Mouse (Mus musculus): ENCODE measurements at regions not wholly inside any gene's neighbourhood (a gene's known extent, or its start where the extent isn't known, plus 50 kb on each side); places are given as distances from the start of the nearest gene placed in this dataset.
A peak's percentile ranks its signal among the peaks of the same experiment; 100 is the strongest.

DNA sequence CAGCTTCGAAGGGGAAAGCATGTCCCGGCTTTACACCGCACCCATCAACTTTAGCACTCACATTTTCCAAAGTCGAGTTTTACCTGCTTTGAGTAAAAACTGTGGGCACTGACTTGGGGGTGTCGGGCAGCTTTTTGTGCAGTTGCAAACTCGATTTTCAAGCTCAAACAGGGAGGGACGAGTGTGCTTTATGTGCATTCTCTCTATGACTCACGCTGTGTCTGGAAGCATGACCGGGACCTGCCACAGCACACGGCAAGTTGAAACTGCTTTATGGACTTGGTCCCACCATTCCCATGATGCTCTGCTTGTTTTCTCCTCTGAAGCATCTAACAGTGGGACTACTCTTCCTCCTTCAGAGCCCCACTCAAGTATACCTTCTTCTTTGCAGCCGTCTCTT, 174.8 kb downstream of the Sox2 start:
- Histone ChIP-seq H3K9ac (no peak overlapping the region), H3K27ac (replicated peaks) (no peak overlapping the region), H3K4me3 (no peak overlapping the region), H3K9me3 (no peaks in the 10 kb centered on the region), H3K4me2 (no peak overlapping the region), H3K4me1 (replicated peaks) (no peaks in the 10 kb centered on the region), H3K27me3 (no peaks in the 10 kb centered on the region), H3K36me3 (no peaks in the 10 kb centered on the region)
- 85% methylated on average over 11 of the region's 11 CpGs for WGBS
- no peak for ATAC-seq (ENCODE audit: low FRiP score, low read depth)

DNA sequence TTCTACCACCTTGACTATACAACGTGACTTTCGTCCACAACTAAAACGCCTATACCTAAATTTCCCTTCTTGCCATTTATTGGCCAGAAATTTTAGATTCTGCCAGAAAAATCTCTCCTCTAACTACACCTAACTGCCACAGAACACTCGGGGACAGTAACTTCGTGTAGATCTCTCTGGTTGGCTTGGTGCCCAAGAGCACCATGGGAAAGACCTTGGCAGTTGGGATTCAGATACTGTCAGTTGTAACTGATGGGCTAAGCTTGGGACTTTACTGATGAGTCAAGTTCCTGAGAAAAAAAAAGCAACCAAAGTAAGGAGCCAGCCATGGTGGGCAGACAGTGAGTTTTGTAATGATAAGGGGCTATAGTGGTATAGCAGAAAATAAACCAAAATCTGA, 176.2 kb downstream of the Sox2 start:
- WGBS = 88% methylated on average over 5 of the region's 5 CpGs
- Histone ChIP-seq H3K27me3 (no peaks in the 10 kb centered on the region), H3K27ac (replicated peaks) (no peak overlapping the region), H3K9me3 (no peaks in the 10 kb centered on the region), H3K9ac (no peak overlapping the region), H3K4me2 (no peak overlapping the region), H3K4me1 (replicated peaks) (no peaks in the 10 kb centered on the region), H3K4me3 (no peak overlapping the region), H3K36me3 (no peaks in the 10 kb centered on the region)
- ATAC-seq (ENCODE audit: low FRiP score, low read depth) = no peak

DNA sequence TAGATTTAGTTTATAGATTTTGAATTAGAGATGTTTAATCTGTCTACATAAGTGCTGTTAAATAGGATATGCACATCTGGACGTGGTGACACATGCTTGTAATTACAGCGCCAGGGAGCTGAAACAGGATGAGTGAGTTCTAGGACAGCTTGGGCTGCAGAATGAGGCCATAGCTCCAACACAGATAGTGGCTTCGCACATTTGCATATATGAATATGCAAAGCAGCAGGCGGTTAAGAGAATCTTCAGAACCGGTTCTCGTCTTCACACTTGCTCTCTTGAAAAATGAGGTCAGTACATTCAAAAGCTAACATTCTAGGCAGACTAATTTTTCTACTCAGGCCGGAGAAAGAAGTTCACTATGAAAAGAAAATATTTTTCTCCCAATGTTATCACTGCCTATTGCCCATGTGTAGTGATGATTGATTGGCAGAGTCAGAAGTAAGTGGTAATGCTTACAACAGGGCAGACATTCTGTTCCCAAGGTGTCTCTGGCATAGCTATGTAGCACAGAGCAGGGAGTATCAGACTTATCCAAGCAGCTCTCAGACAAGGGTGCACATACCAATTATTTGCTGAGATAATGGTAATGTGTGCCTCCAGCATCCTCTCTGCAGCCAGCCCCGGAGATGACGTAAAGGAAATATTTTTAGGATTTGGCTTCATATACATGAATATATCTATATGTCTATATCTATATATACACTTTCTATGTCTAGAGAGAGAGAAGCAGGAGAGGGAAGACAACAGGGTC, 178.4 kb downstream of the Sox2 start:
- Histone ChIP-seq H3K9ac (no peak overlapping the region), H3K27ac (replicated peaks) (no peak overlapping the region), H3K9me3 (no peaks in the 10 kb centered on the region), H3K4me3 (no peak overlapping the region), H3K27me3 (no peaks in the 10 kb centered on the region), H3K36me3 (no peaks in the 10 kb centered on the region), H3K4me2 (no peak overlapping the region), H3K4me1 (replicated peaks) (no peaks in the 10 kb centered on the region)
- 0 out of 2 replicates have a peak, but pooled peaks have one; percentile 34 for ATAC-seq (ENCODE audit: low FRiP score, low read depth)
- WGBS = 43% methylated on average over 9 of the region's 9 CpGs

DNA sequence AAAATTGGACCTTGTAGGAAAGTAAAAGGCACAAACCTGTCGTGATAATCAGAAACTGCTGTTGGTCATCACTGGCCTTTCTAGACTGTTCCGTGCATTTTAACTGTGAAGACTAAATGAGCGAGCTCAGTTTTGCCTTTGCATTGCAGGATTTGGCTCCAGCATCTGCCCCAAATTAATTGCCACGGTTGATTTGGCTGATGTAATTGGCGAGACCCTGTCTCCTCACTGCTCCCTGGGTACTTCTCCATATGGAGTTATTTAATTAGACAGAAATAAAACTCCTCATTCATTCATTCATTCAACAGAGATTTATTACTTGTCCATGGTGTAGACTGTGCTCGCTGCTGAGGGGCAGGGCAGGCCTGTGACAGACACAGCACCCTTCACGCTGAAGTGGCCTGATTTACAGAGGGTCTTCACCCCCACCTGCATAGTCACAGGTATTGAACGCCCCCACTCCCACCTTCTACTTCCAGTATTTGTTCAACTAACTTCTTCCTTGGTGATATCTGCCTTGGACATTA, 186.6 kb downstream of the Sox2 start:
- no peaks in the 10 kb centered on the region for H3K36me3 ChIP-seq
- H3K9me3 ChIP-seq = no peaks in the 10 kb centered on the region
- no peak overlapping the region for H3K27ac ChIP-seq (replicated peaks)
- WGBS = 56% methylated on average over 8 of the region's 8 CpGs
- no peak overlapping the region for H3K4me3 ChIP-seq
- no peak overlapping the region for H3K4me2 ChIP-seq
- H3K9ac ChIP-seq = no peak overlapping the region
- no peaks in the 10 kb centered on the region; the same call in 1 of the 2 replicates for H3K27me3 ChIP-seq
- 0 out of 2 replicates have a peak, but pooled peaks have one; percentile 61 for ATAC-seq (ENCODE audit: low FRiP score, low read depth)
- H3K4me1 ChIP-seq (replicated peaks) = peaks cover 16% of the 10 kb centered on the region

DNA sequence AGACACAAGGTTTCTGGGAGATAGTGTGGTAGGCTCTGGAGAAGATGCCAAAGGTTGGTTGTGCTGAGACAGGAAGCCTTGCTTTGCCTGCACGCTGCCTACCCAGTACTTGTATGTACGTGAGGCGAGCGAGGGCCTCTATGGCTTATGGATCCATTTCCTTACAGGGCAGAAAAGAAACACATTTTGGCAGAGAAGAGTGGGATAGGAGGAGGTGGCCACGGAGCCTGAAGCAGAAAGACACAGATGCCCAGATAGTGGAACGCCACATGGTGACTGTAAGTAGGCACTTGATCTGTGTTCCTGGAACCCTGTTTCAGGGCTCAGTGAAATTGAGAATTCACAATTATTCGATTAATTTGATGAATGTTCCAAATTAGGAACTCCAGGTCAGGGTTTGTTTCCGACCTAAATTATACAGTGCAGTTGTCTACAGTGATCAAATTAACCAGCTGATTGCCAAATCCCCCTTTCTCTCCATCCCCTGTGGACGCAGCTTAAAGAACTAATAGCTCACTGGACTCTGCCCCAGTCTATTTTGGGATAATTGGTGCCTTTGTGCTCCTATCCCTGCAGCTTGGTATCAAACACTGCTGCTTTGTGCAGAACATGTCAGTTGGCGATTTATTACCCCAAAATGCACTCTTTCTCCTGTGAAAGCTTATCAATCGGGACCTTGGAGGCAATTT, 187.6 kb downstream of the Sox2 start:
- WGBS = 58% methylated on average over 11 of the region's 11 CpGs
- Histone ChIP-seq H3K4me3 (no peak overlapping the region), H3K4me2 (no peak overlapping the region; the same call in 1 of the 2 replicates), H3K4me1 (replicated peaks) (peaks cover 16% of the 10 kb centered on the region), H3K27ac (replicated peaks) (no peak overlapping the region), H3K27me3 (no peaks in the 10 kb centered on the region; the same call in 1 of the 2 replicates), H3K9me3 (no peaks in the 10 kb centered on the region), H3K36me3 (no peaks in the 10 kb centered on the region), H3K9ac (no peak overlapping the region)
- 0 out of 2 replicates have a peak, but pooled peaks have one; percentile 45 for ATAC-seq (ENCODE audit: low FRiP score, low read depth)

DNA sequence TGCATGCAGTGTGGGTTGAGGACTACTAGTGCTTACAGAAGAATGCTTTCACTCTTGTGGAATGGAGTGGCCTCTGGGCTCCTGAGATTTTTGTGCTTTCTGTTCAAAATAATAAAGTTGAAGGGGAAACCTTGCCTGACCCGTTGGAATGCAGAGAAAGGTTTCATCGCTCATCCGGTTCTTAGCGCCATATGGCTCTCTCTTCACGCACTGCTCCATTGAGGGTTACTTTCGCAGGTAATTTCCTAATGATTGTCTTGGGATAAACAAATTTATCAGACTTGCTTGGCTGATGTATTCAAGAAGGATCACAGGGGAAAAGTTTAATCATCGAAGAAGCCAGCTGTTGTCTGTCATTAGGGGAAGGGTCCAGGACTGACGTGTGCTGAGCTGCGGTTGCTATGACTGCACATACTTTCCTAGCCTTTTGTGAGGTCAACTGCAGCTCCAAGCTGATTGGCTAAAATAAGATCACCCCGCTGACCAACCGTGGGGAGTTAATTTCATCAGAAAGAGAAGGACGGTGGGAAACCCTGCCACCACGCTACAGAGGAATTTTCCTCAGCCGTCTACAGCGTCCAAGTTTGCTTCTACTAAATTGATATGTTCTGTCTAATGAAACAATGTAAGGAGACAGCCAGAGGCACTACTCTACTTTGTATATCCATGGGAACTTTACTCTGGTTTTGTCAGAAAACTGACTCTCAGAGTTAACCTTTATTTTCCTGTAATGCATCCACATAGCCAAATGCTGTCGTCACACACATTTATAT, 210.9 kb downstream of the Sox2 start:
- Histone ChIP-seq H3K27ac (replicated peaks) (no peak overlapping the region), H3K4me2 (peak overlapping the region; percentile 2; the same call in 1 of the 2 replicates), H3K36me3 (no peaks in the 10 kb centered on the region), H3K27me3 (no peaks in the 10 kb centered on the region), H3K4me1 (replicated peaks) (peaks cover 14% of the 10 kb centered on the region), H3K9me3 (no peaks in the 10 kb centered on the region), H3K9ac (no peak overlapping the region), H3K4me3 (no peak overlapping the region)
- 38% methylated on average over 16 of the region's 16 CpGs for WGBS
- ATAC-seq (ENCODE audit: low FRiP score, low read depth) = peak; percentile 75; the same call in 1 of the 2 replicates

DNA sequence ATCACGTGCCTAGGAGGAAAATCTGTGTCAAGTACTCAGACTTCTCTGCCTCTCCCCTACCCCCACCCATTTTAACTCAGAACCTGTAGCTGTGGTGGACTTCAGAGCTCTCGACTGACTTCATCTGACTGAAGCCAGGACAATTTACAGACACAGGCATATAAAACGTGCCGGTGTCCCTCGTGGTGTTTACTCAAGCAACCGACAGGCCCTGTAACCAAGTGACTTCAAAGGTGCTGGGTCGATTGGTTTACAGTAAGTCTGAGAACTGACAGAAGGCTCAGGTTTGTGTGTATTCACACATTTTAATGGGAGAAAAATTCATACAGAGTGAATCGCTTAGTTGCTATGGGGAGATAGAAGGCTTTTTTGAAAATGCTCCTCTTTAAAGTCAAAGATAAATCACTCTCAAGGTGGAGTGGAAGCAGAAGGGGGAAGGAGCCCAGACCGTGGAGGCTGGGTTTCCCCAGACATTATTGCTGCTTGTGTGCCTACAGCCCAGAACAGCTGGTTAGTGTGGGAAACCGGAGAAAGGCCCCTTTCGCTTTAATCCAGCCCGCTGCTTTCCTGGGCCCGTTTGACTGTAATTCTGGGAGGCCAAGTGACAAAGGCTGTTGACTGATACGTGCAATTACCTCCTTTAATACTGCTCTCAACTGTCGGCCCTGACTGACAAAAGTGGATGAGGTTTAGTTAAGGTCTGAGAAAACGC, 218.6 kb downstream of the Sox2 start:
- no peak for ATAC-seq (ENCODE audit: low FRiP score, low read depth)
- Histone ChIP-seq H3K27ac (replicated peaks) (no peak overlapping the region), H3K36me3 (no peaks in the 10 kb centered on the region), H3K4me1 (replicated peaks) (no peaks in the 10 kb centered on the region; the same call in 1 of the 2 replicates), H3K9me3 (no peaks in the 10 kb centered on the region), H3K4me3 (no peak overlapping the region), H3K27me3 (no peaks in the 10 kb centered on the region), H3K4me2 (no peak overlapping the region), H3K9ac (no peak overlapping the region)
- WGBS = 43% methylated on average over 16 of the region's 16 CpGs

DNA sequence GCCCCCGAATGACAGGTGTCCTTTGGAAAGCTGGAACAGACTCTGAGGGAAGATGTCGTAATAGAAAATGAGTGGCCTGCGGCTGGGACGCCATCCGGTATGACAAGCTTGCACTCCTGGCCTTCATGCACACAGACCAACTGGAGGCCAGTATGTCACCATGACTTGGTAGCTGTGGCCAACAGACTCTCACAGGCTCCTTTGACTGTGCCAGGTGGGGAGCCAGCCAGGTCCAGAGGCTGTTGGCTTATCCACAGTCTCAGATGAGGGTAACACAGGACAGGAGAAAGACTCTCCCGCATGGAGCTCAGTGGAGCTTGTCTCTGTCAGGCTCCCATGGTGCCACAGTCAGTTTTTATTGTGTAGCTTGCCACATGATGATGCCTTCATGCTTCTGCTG, 219.7 kb downstream of the Sox2 start:
- no peak overlapping the region for H3K27ac ChIP-seq (replicated peaks)
- no peaks in the 10 kb centered on the region; the same call in 1 of the 2 replicates for H3K4me1 ChIP-seq (replicated peaks)
- H3K27me3 ChIP-seq = no peaks in the 10 kb centered on the region
- no peaks in the 10 kb centered on the region for H3K36me3 ChIP-seq
- no peak overlapping the region for H3K4me3 ChIP-seq
- no peak for ATAC-seq (ENCODE audit: low FRiP score, low read depth)
- WGBS = 83% methylated on average over 6 of the region's 6 CpGs
- H3K4me2 ChIP-seq = no peak overlapping the region
- H3K9ac ChIP-seq = no peak overlapping the region
- no peaks in the 10 kb centered on the region for H3K9me3 ChIP-seq

DNA sequence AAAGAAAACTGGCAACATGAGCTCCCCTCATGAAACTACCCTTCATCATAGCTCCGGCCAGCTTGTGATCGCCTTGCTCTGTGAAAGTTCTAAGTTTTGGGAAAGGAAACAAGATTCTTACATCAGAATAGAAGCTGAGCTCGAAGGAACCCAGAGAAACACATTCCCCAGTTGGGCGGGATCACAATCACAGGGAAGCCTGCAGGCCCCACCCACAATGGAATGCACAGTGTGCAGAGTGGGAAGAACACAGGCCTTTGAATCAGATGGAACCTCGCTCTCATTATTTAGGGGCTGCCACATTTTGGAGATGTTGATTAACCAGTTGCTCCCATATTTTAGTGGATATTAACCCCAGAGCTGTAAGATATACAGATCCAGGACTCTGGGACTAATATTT, 234.9 kb downstream of the Sox2 start:
- H3K27me3 ChIP-seq = no peaks in the 10 kb centered on the region
- no peaks in the 10 kb centered on the region for H3K4me1 ChIP-seq (replicated peaks)
- no peaks in the 10 kb centered on the region for H3K36me3 ChIP-seq
- H3K4me2 ChIP-seq = no peak overlapping the region
- H3K27ac ChIP-seq (replicated peaks) = no peak overlapping the region
- no peak for ATAC-seq (ENCODE audit: low FRiP score, low read depth)
- no peak overlapping the region for H3K4me3 ChIP-seq
- H3K9me3 ChIP-seq = no peaks in the 10 kb centered on the region
- WGBS = 91% methylated on average over 5 of the region's 5 CpGs
- H3K9ac ChIP-seq = no peak overlapping the region

DNA sequence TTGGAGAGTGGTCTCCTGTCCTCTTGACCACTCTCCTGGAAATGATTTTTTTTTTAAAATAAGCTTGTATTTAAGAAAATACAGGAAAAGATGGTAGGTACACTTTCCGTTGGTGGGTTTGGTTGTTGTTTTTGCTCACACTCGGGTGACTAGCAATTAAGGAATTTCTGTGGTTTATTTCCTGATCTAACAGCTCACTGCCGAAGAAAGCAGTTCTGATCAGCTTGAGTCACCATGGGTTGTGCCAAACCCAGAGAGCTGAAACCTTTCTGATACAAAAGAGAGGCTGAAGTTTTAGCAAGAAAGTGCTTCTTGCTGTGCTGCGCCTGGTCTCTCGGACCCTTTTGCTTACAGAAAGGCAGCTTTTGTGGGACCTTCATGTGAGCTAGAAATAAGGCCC, 243.2 kb downstream of the Sox2 start:
- Histone ChIP-seq H3K9ac (no peak overlapping the region), H3K9me3 (0 out of 2 replicates have a peak, but pooled peaks cover 6% of the 10 kb centered on the region), H3K4me2 (no peak overlapping the region), H3K36me3 (no peaks in the 10 kb centered on the region), H3K27ac (replicated peaks) (no peak overlapping the region), H3K4me3 (no peak overlapping the region), H3K27me3 (no peaks in the 10 kb centered on the region), H3K4me1 (replicated peaks) (no peaks in the 10 kb centered on the region)
- WGBS = 93% methylated on average over 5 of the region's 5 CpGs
- ATAC-seq (ENCODE audit: low FRiP score, low read depth) = no peak

DNA sequence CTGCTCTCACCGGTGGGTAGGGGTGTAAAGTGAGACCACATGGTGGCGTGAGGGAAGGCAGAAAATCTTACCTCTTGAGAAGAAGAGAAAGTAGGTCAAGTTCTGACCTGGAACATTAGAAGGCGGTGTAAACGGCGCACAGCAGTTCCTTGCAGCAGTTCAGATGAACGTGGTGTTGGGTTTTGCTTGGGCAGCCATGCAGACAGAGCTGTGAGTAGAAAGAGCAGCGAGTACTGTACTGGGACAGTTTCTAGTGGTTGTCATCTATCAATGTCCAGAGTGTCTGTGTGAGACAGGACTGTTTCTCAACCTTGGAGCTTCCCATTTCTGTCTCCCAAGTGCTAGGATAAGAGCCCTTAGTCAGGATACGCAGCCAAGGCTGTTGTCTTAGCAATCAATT, 252.9 kb downstream of the Sox2 start:
- Histone ChIP-seq H3K4me1 (replicated peaks) (no peaks in the 10 kb centered on the region), H3K27ac (replicated peaks) (no peak overlapping the region), H3K9ac (no peak overlapping the region), H3K4me3 (no peak overlapping the region), H3K4me2 (no peak overlapping the region), H3K27me3 (no peaks in the 10 kb centered on the region), H3K36me3 (no peaks in the 10 kb centered on the region), H3K9me3 (no peaks in the 10 kb centered on the region)
- ATAC-seq (ENCODE audit: low FRiP score, low read depth) = no peak
- 81% methylated on average over 8 of the region's 8 CpGs for WGBS

Data from hindbrain, embryonic 15.5 days (tissue).